Mouse (Mus musculus): ENCODE results near the gene Qrfp.

Gene Qrfp

DNA sequence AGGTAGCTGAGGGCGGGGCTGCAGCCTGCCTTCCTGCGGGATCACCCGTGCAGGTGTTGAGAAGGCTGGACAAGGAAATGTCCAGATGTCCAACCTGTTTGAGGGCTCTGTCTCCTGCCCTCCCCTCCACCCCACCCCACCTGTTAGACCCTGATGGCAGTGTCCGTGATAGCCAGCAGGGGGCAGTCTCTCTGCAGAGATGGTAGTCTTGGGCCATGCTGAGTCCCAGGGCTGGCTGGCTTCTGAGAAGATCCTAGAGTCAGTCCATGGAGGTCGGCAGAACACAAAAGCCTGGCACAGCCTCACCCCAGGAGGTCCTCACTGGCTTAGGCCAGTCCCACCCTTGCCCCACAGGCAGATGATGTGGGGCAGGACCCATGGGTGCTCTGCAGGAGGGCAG lies 5.0 kb upstream of the Qrfp start:
- in situ Hi-C loops (cut with MboI), result loop anchor here (10.0 kb wide), 1 partner anchor 69 kb away; the partner anchor contains the start of gene Lamc3

DNA sequence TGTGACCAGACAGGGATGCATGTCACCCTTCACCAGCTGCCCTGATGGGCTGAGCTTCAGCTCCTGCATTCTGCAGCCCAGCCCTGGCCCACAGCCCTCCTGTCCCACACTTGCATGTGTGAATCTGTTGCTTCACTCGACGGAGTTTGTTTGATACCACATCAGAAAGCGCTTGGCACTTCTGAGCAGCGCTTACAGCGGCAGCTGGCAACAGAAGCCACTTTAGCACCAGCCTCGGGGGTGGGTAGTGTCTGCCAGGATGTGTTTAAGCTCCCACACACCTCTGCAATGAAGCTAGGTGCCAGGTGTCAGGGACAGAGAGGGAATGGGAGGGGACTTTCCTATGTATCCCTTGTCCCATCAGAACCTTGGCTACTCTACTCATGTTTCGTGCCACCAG lies 4.3 kb upstream of the Qrfp start:
- in situ Hi-C loops (cut with MboI), result loop anchor here (10.0 kb wide), 1 partner anchor 70 kb away; the partner anchor contains the start of gene Lamc3

DNA sequence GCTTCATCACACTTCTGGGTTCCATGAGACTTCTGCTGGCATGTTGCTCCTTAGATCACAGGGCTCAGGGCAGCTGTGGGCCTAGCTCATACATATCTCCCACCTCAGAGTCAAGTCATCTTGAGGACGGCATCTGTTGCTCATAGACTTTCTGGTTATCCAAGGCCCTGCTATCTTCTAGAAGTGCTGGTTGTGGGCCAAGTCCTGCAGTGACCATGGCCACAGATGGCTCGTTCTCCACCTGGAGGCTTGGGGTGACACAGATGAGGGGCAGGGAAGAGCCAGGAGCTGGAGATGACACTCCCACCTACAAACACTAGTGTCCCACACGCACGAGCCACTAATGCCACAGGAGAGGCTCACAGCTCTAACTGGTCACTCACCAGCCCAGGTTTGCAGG lies 3.3 kb upstream of the Qrfp start:
- in situ Hi-C loops (cut with MboI), result loop anchor here (10.0 kb wide), 1 partner anchor 71 kb away; the partner anchor contains the start of gene Lamc3

DNA sequence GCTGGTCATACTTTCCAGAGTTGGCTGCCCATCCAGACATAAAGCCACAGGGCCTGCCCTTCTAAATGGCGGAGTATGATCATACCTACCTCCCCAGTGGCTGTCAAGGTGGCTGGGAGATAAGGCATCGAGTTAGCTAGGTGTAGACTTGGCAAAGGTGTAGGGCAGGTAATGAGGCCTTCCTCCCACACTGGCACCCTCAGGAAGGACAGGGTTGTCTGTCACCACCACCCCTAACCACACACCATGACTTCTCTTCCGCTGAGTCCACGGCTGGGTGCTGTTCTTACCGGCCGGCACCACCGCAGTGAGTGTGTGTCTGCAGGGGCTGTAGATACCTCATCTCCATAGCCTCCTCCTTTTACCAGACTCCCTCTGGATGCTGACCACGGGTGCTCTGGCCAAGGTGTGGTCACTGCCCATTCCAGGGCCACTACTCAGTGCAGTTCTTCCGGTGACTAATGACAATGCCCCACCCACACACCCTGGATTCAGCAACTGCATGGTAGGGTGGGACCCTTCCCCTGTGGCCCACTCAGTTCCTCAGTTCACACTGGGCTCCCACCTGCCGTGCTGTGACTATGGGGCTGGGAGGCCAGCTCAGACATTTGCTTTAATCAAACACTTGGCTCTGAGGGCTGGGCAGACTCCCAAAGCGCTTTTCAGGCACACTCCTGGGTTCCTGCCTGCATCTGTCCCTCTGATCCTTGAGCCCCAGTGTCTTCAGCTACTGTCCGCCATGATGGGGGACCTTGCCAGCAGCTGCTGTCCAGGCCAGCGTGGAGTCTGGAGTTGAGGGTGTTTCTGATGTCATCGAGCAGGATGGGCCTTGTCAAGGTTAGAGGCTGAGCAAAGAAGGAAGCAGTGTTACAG lies 942 bp upstream of the Qrfp start:
- in situ Hi-C loops (cut with MboI), result loop anchor here (10.0 kb wide), 1 partner anchor 73 kb away; the partner anchor contains the start of gene Lamc3

DNA sequence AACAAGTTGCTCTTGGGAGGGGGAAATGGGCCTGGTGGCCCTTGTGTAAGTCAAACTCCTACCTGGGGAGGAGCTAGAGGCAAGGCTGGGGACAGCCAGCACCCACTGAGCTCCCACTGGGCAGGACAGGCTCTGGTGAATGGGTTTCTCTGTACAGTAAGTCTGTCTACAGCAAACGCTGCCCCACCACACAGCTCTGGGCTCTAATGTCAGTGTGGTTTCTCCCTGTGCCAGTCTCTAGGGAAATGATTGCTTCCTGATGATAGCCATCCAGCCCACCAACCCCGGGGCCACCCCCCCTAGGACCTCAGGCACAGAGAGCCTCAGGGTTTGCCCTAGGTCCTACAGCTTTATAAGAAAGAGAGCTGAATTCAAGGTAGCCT lies 1.0 kb downstream of the Qrfp start:
- in situ Hi-C loops (cut with MboI), result no loop called here

DNA sequence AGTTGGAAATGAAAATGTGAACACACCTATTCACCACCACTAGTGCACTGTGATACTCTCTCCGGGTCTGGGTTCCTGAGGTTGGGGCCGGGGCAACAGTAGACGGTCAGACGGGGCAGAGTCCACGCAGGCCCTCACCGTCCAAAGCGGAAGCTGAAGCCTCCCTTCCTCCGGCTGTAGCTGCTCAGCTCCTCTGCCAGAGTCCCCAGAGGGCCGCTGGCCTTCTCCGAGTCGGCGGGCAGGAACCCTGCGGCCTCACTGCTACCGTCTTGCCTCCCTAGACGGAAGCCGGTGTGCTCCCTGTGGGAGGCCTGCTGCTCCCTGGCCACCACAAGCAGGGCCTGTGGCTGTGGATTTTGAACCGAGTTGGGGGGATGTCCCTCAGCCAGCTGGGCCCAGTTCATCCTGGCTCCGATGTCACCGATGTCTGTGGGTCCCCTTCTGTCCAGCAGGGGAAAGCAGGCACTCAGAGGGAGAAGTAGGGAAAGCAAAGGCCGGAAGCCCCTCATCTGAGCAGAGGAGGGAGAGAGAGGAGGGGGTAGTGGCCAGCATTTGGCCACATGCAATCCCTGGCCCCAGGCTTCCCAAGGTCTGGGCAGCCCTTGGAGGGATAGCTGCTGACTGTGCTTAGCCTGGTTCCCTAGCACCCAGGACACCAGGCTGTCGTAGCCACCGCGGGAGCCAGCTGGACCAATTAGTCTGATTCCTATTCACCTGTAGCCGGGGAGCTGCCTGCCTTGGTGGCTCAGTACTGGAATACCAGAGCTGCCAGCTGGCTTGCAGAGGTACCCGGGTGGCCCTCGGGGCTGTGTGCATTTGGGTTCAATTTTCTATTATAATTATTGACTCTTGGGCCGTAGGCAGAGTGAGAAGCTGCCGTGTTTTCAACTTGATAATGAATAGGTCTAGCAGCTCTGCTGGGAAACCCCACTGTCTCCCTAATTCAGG lies 1.7 kb downstream of the Qrfp start:
- in situ Hi-C loops (cut with MboI), result no loop called here

DNA sequence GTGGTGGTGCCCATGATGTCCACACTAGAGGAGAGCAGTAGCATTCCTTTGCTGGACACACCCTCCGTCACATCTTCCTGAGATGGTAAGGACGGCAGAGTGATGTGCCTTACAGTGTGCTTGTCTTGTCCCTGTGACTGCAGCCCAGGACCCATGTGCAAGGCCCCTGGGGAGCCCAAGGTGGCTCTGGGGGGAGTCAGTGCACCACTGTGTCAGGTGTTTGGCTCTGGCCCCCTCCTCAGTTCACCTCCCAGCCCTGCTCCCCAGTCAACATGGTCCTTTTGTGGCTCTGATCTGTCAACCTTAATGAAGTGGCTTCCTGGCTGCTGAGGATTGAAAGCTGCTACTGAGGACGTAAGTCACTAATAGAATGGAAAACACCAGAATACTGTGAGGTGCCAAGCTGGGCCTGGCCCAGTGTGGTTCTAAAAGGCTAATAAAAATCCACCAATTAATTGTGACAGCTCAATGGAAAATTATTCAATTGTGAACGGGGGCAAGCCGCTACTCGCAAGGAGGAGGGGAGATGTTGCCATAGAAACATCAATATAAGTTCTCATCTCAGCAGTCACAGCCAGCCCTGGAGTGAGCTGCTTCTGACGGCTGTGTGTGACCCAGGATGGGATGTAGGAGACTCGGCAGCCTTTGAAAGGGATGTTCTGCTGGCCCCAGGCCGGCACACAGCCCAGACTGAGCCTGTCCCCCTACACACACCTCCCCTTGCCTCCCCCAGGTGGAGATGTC lies 3.6 kb downstream of the Qrfp start:
- in situ Hi-C loops (cut with MboI), result no loop called here

DNA sequence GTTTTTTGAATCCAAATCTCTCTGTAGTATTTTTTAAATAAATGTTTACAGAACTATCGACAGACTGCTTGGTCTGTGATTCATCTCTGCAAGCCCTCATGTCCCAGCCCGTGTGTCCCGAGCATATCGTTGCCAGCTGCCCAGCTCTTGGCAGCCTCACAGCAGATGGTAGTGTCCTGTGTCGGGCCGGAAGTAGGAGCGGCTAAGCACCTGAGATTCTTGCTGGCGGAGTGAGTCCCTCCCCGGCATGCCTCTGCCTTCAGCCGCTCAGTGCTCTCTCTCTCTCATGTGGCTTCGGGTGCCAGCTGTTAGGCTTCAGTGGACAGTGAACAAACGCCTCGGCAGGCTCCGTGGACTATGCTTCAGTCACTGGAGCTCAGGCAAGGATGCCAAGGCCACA lies 6.9 kb downstream of the Qrfp start:
- in situ Hi-C loops (cut with MboI), result no loop called here

DNA sequence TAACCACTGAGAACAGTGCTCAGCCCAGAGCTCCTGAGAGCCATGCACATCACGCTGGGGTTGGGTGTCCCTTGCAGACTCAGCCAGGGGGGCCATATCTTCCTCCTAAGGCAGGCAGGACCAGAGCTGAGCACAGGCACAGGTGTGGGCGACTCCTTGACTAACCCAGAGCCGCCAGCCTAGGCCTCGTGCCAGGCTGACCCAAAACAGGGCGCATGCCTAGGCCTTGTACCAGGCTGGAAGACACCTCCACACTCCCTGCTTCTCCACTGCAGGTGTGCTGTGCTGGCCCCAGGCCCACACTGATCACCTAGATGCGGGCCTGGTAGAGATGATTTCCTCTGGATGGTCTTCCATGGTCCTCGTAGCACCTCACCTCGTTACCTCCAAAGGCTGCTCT lies 7.6 kb downstream of the Qrfp start:
- in situ Hi-C loops (cut with MboI), result no loop called here

DNA sequence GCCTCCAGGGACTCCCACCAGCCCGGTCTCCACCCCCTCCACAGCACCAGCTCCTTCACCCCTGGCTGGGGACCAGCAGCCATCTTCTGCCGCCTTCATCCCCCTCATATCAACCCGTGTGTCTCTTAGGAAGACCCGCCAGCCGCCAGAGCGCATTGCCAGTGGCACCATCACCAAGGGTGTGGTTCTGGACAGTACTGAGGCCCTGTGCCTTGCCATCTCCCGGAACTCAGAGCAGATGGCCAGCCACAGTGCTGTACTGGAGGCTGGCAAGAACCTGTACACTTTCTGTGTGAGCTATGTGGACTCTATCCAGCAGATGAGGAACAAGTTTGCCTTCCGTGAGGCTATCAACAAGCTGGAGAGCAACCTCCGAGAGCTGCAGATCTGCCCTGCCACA lies 9.0 kb downstream of the Qrfp start:
- in situ Hi-C loops (cut with MboI), result no loop called here

DNA sequence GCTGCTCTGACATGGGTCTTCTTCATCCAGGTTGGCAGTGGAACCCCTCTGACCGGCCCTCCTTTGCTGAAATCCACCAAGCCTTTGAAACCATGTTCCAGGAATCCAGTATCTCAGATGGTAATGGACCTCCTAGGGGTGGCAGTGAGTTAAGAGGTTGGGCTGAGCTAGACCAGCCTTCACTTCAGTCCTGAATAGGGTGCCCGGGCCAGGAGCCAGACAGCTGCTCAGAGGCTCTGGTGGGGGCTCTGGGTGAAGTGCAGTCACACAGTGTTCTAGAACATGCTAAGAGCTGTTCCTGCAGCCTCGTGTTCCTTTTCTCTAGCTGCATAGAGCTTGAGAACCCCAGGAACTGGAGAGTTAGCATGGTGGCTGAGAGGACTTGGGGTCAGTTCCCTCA lies 13.4 kb downstream of the Qrfp start:
- in situ Hi-C loops (cut with MboI), result loop anchor here (25.0 kb wide), 1 partner anchor 310 kb away; no protein-coding TSS in a partner anchor

DNA sequence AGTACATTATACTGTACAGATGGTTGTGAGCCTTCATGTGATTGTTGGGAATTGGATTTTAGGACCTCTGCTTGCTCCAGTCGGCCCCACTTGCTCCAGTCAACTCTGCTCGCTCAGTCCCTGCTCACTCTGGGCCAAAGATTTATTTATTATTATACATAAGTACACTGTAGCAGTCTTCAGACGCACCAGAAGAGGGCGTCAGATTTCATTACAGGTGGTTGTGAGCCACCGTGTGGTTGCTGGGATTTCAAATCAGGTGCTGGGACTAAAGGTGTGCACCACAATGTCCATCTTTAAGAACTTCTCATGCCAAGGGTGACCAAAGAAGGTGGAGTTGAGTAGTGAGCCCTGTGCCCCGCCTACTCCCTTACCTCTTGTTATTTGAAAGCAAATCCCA lies 17.8 kb downstream of the Qrfp start:
- in situ Hi-C loops (cut with MboI), result loop anchor here (25.0 kb wide), 1 partner anchor 305 kb away; no protein-coding TSS in a partner anchor

DNA sequence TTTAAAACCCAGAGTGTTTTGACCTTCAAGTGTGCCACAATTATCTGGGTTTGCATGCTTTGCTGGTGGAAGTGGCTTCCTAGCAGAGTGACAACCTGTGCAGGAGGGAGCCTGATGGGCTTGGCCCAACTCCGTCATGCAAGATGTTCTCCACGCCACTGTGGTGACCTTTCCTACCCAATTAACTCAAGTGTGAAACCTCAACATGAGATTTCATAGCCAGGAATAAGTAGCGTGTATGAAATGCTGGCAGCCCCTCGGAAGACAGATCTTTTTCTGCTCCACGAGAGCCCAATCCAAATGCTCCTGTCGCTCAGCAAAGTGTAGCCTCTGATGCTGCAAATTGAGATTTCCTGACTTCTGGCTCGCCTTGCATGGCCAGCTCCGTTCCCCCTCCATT lies 19.1 kb downstream of the Qrfp start:
- in situ Hi-C loops (cut with MboI), result loop anchor here (25.0 kb wide), 1 partner anchor 304 kb away; no protein-coding TSS in a partner anchor

DNA sequence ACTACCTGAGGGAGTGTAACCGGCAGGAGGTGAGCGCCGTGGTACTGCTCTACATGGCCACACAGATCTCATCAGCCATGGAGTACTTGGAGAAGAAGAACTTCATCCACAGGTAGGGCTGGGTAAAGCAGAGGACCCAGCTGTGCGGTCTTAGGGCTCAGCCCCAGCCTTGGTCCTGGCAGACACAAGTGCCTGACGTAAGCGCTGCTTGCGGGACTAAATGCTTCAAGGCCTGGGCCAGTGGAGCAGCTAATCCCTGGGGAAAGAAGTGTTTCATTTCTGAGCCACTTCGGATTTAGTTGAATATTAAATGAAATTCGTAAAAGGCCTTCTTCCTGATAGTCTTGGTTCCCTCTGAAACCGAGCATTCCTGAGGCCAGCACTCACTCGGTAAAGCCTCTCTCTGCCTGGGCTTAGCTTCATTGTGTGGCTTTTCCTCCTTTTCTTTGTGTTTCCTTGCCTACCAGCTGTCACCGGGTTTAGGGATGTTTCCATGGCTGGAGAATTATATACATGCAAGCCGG lies 19.6 kb downstream of the Qrfp start:
- in situ Hi-C loops (cut with MboI), result loop anchor here (25.0 kb wide), 1 partner anchor 303 kb away; no protein-coding TSS in a partner anchor

DNA sequence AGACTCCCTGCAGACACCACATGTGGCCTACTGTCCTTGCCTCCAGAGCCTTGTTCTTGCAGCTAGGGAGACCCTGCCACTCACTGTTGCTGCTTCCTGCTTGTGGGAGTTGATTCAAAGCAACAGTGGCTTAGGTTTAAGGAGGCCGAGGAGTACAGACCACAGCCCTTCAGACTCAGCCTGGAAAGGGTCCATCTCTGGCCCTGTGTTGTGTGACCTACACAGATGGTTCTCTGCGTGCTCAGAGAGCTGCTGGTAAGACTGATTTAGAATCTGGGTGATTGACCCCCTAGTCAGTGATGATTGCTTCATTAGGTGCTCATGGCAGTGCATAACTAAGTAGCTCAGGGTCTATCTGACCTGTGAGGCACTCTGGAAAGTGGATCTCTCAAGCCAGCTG lies 21.2 kb downstream of the Qrfp start:
- in situ Hi-C loops (cut with MboI), result loop anchor here (10.0 to 25.0 kb wide), 2 partner anchors 104 to 302 kb away; partner anchors contain the start of gene Abl1

DNA sequence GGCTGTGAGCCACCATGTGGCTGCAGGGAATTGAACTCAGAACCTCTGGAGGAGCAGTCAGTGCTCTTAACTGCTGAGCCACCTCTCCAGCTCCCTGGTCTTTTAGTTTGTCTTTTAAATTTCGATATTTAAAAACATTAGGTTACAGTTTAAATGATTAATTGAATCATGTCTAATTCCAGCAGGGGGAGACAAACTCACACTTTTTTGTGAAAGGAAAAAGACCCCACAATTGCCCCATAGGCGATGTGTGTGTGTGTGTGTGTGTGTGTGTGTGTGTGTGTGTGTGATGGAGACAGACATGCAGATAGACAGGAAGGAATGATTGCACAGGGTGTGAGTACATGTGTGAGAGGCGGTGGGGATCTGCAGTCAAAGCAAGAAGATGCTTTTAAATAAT lies 22.2 kb downstream of the Qrfp start:
- in situ Hi-C loops (cut with MboI), result loop anchor here (10.0 to 25.0 kb wide), 2 partner anchors 103 to 301 kb away; partner anchors contain the start of gene Abl1

DNA sequence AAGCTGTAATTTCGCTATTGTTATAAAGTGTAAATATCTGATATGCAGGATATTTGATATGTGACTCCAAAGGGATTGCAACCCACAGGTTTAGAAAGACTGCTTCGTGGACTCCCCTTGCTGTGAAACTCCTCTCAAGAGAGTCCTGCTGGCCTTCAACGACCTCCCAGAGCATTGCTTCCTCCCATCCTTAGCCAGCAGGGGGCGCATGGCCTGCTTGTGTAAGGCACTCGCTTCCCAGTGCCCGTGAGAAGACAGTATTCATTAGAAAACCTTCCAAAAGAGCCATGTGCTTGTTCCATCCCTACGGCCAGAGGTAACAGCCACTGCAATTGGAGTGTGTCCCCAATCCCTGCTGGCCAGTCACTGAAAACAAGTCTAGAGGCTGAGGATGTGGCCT lies 23.4 kb downstream of the Qrfp start:
- in situ Hi-C loops (cut with MboI), result loop anchor here (10.0 to 25.0 kb wide), 2 partner anchors 102 to 300 kb away; partner anchors contain the start of gene Abl1

DNA sequence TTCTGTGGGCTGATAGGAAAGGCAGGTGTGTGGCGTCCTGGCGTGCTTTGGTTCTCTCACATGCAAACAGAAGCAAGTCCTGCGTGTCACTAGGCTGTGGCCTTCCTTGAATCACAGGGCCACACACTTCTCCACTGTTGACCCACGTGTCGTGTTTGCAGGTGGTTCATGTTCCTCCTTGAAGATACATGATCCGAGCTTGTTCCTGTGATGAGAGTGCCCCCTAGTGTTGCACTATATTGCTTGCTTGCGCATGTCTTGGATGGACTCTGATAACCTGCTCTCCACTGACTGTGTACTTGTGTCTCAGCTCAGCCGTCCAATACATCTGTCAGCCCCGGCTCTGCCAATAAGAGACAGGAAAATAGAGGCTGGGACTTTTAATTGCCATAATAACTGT lies 25.3 kb downstream of the Qrfp start:
- in situ Hi-C loops (cut with MboI), result loop anchor here (10.0 to 25.0 kb wide), 2 partner anchors 100 to 298 kb away; partner anchors contain the start of gene Abl1

DNA sequence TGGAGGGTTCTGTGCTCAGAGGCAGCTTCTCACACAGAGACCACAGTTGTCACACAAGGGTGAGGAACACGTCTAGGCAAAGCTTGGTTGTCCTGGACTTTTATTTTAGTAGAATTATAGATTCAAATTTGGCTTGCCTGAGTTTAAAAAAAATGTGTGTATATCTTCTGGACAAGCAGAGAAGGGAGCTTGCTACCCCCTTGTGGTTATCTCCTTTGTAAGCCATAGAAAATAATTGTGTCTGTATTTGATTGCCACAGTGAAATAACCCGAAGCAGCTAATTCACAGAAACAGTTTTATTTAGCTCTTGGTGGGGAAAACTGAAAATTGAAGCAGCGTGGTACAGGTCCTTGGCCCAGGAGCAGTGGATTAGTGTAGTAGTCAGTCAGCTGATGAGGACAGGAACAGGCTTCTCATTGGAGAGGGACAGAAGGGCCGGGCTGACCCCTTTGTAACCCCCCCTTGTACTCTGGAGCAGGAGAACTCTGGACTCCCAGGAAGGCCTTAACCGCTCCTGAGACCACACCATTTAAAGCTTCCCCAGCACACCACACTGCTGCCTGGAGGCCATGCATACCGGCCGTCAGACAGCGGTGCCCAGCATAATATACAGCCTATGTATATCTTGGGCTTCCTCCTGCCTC lies 27.3 kb downstream of the Qrfp start:
- in situ Hi-C loops (cut with MboI), result loop anchor here (10.0 to 25.0 kb wide), 2 partner anchors 98 to 296 kb away; partner anchors contain the start of gene Abl1

DNA sequence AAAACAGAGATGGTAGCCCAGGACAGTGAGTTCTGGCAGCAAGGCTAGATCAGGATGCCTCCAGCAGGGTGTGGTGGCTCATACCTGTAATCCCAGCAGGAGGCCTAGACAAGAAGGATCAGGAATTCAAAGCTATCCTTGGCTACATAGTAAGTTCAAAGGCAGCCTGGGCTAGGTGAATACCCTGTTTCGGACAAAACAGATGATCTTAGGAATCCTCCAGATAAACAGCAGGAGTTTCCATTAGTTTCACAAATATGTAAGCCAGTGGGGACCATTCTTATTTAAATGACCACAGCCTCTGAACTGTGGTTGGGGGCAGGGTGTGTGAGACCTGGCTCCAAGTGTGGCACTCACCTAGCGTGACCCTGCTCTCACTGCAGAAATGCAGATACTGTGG lies 31.1 kb downstream of the Qrfp start:
- in situ Hi-C loops (cut with MboI), result loop anchor here (25.0 kb wide), 1 partner anchor 292 kb away; no protein-coding TSS in a partner anchor

All from mature B cell (primary cell).